Mouse (Mus musculus) midbrain, postnatal 0 days (tissue): Measurements from ENCODE around the gene Dpp7. TPM values are rescaled to one million over a fixed set of nuclear protein-coding genes. Genes with fewer than 3 reads are reported as not detected.

Experiments used
- ATAC-seq: fragments of 200-750 bp; cut with Nextera tagmentation; 2 replicates; pipeline ENCODE4 v1.8.0; 2017; ENCODE audit warnings: moderate number of reproducible peaks, mild to moderate bottlenecking, moderate TSS enrichment, moderate library complexity; ENCODE audit not compliant: low FRiP score
- DNase-seq: peaks from one replicate; pipeline ENCODE4 v3.0.0-alpha.2; 2015; ENCODE audit warnings: low spot score
- H3K27ac ChIP-seq: fragments of 300-500 bp; sonication (generic); 2 replicates; pipeline ENCODE4 v1.5.1; 2014; ENCODE audit warnings: low read depth, mild to moderate bottlenecking, low read length, mixed read lengths
- H3K27me3 ChIP-seq: fragments of 300-500 bp; sonication (generic); 2 replicates; pipeline ENCODE4 v1.6.1; 2014; ENCODE audit warnings: low read length, control low read depth, mixed read lengths; ENCODE audit not compliant: insufficient read depth
- H3K36me3 ChIP-seq: fragments of 300-500 bp; sonication (generic); 2 replicates; pipeline ENCODE4 v1.6.1; 2014; ENCODE audit warnings: low read length, control low read depth, mixed read lengths; ENCODE audit not compliant: insufficient read depth
- H3K4me1 ChIP-seq: fragments of 300-500 bp; sonication (generic); 2 replicates; pipeline ENCODE4 v1.6.1; 2014; ENCODE audit warnings: mild to moderate bottlenecking, control low read depth, antibody characterized with exemption, low read length, mixed read lengths; ENCODE audit not compliant: insufficient read depth
- H3K4me2 ChIP-seq: fragments of 300-500 bp; sonication (generic); 2 replicates; pipeline ENCODE4 v1.6.1; 2014; ENCODE audit warnings: low read depth, mild to moderate bottlenecking, low read length, mixed read lengths; ENCODE audit not compliant: poor library complexity, severe bottlenecking
- H3K4me3 ChIP-seq: fragments of 300-500 bp; sonication (generic); 2 replicates; pipeline ENCODE4 v1.5.1; 2014; ENCODE audit warnings: low read depth, mild to moderate bottlenecking, low read length, moderate library complexity
- H3K9ac ChIP-seq: fragments of 300-500 bp; sonication (generic); replicated peaks from 2 replicates; pipeline ENCODE4 v1.6.1; 2014; ENCODE audit warnings: mild to moderate bottlenecking, low read length, moderate library complexity, mixed read lengths; ENCODE audit not compliant: poor library complexity, severe bottlenecking
- H3K9me3 ChIP-seq: fragments of 300-500 bp; sonication (generic); 2 replicates; pipeline ENCODE4 v1.6.1; 2016; ENCODE audit warnings: low read length, control low read depth
- CTCF ChIP-seq: IDR thresholded peaks from 2 replicates; pipeline ENCODE4 v1.5.1; 2016; ENCODE audit warnings: antibody characterized with exemption, mild to moderate bottlenecking
- WGBS: fragments of 180-500 bp; shearing (Covaris S2); extraction: QIAGEN DNeasy Blood & Tissue Kit; methylation state at CpG from one replicate; pipeline ENCODE4 v1.1.7; 2014; 5-methylcytosine and 5-hydroxymethylcytosine counted together
- polyA plus RNA-seq: library from polyadenylated mRNA; unstranded; fragments of >200 nt; fragmentation: Nextera tagmentation; extraction: Ambion mirVana; gene quantifications from 2 replicates; pipeline ENCODE4 v1.2.1, GENCODE M21; 2015
- total RNA-seq: library from RNA; depleted of rRNA; stranded (reverse); fragments of >200 nt; gene quantifications from 2 replicates; pipeline ENCODE4 v1.2.3, GENCODE M21; 2014; rRNA removed

Gene Dpp7
- total RNA-seq (14.9 and 20.3 TPM in 2 replicates), polyA plus RNA-seq (22.7 and 26.2 TPM in 2 replicates)

DNA sequence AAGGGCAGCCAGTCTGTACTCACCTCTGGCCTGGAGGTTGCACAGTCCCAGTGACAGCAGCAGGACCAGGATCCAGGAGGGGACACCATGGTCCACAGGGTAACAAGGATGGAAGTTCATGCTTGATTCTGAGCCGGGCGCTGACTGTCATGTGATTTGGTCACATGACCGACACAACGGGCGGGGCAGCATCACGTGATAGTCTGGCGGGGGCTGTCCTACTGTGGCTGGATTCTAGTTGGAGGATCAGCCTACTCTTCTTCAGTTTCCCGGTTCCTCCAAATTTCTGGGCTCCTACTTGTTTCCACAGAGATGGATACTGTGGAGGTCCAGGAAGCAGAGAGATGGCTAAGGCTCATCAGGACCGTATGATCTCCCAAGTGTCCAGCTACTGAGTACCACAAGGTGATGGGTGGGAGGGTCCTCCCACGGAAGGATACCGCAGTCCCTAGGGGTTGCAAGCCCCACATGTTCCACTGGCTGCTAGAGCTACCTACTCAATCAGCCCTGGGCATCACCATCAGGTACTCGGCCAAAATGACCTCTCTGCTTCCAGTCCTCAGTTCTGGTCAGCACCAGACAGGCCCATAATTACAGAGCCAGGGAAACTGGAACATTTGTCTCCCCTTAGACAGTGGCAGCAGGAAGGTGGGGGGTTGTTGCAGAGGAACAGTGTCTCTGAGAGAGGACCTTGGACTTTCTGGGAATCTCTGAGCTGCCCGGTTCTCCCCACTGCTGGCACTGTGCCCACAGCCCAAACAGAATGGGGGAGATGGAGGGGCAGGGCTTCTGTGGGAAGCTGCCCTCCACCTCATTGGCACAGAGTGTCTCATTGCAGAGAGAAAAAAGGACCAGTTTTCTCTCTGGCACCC is at the start of gene Dpp7:
TSS of gene Dpp7 (minus strand) at position 152 of the 872 bp plus-strand sequence.
- TF ChIP-seq CTCF: no peak
- H3K9me3 ChIP-seq: no peaks in the 10 kb centered on the region
- H3K27me3 ChIP-seq: no peaks in the 10 kb centered on the region
- peaks cover 11% of the 10 kb centered on the region for H3K36me3 ChIP-seq
- 3% methylated on average over 13 of the region's 13 CpGs for WGBS
- peak within 1 kb of the TSS; percentile 92 for H3K4me2 ChIP-seq
- DNase-seq: peak; percentile 89
- no peak within 1 kb of the TSS for H3K27ac ChIP-seq
- peak within 1 kb of the TSS; percentile 62 for H3K9ac ChIP-seq
- H3K4me1 ChIP-seq: peaks cover 14% of the 10 kb centered on the region; the same call in 1 of the 2 replicates
- H3K4me3 ChIP-seq: peak within 1 kb of the TSS; percentile 46
- ATAC-seq: peak; percentile 79

DNA sequence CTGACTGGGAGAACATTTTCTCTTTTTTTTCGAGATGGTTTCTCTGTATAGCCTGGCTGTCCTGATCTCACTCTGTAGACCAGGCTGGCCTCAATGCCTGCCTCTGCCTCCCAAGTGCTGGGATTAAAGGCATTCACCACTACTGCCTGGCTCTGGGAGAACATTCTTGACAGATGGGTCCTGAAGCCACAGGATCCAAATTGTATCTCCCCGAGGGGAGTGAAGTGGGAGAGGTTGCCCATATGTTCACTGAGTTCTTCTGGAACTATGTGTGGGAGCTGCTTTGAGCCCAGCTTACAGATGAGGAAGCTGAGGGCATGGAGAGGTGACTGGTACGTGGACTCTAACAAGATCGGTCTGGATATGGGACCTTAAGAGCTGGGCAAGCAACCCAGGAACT is 47.8 kb upstream of the Dpp7 start:
- Histone ChIP-seq H3K9ac (peak overlapping the region; percentile 100), H3K27me3 (peaks cover 3% of the 10 kb centered on the region; the same call in 1 of the 2 replicates), H3K9me3 (no peaks in the 10 kb centered on the region), H3K27ac (peak overlapping the region; percentile 92; the same call in 1 of the 2 replicates), H3K36me3 (peaks cover 16% of the 10 kb centered on the region), H3K4me3 (peak overlapping the region; percentile 99), H3K4me1 (peaks cover 12% of the 10 kb centered on the region), H3K4me2 (peak overlapping the region; percentile 63)
- ATAC-seq: no peak
- no peak for TF ChIP-seq CTCF
- no peak for DNase-seq
- 85% methylated on average over 4 of the region's 4 CpGs for WGBS

DNA sequence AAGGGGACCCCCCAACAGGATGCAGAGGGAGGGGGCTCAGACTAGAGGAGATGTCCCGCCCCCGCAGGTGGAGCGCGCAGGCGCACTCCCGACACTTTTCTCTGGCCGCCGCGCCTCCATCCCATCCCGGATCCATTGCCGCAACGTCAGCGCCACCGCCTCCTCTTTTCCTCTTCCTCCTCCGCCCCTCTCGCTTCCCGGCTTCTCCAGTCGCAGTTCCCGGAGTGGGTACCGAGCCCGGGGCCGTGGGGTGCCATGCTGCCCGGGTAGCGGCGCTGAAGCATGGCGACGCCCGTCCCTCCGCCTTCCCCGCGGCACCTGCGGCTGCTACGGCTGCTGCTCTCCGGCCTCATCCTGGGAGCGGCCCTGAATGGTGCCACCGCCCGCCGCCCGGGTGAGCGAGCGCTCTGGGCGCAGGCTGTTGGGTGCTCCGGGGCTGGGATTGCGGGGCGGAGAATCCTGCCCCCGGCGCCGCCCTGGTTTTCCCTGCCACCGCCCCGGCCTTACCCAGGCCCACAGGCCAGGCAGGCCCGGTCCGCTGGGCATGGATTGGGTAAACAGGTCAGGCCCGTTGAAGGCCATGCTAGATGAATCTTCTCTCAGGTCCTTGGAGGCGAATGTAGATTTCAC is 46.9 kb upstream of the Dpp7 start:
- peaks cover 11% of the 10 kb centered on the region; the same call in 1 of the 2 replicates for H3K27me3 ChIP-seq
- no peaks in the 10 kb centered on the region for H3K9me3 ChIP-seq
- TF ChIP-seq CTCF: no peak
- 1% methylated on average over 44 of the region's 54 CpGs for WGBS
- H3K36me3 ChIP-seq: peaks cover 11% of the 10 kb centered on the region
- peak overlapping the region; percentile 100 for H3K9ac ChIP-seq
- peaks cover 12% of the 10 kb centered on the region for H3K4me1 ChIP-seq
- peak; percentile 93 for DNase-seq
- peak; percentile 84 for ATAC-seq
- H3K4me3 ChIP-seq: peak overlapping the region; percentile 99
- H3K27ac ChIP-seq: peak overlapping the region; percentile 92
- peak overlapping the region; percentile 63 for H3K4me2 ChIP-seq

DNA sequence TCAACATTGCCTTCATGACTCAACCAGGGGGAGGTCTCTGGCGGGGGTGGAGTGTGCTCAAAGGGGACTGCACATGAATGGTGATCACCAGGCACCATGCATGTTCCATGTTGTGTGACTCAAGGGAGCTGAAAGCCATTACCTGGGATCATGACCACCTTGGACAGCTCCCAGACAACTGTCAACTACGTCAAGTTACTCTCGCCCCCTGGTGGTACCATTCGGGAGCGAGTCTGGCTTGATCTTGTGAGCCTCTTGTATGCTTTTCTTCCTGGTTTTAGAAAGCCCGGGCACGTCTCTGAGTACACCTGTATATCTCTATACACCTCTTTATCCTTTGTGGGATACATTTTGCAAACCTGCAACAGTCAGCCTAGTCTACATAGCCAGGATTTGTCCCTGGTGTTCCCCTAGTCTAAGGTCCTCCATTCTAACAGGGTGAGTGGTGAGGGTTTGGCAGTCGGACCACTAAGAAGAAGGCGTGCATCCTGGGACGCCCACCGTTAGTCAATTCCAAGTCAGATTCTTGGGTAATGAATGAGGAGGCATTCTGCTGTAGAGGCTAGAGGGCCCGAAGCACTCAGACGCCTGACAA is 46.3 kb upstream of the Dpp7 start:
- Histone ChIP-seq H3K27me3 (peaks cover 16% of the 10 kb centered on the region), H3K4me1 (peaks cover 12% of the 10 kb centered on the region), H3K36me3 (peaks cover 5% of the 10 kb centered on the region), H3K27ac (peak overlapping the region; percentile 92), H3K9me3 (no peaks in the 10 kb centered on the region), H3K4me2 (peak overlapping the region; percentile 63), H3K4me3 (peak overlapping the region; percentile 99), H3K9ac (peak overlapping the region; percentile 100)
- peak; percentile 61 for ATAC-seq
- DNase-seq: peak; percentile 89
- WGBS: 0% methylated on average over 13 of the region's 13 CpGs
- peak; percentile 84 for TF ChIP-seq CTCF

DNA sequence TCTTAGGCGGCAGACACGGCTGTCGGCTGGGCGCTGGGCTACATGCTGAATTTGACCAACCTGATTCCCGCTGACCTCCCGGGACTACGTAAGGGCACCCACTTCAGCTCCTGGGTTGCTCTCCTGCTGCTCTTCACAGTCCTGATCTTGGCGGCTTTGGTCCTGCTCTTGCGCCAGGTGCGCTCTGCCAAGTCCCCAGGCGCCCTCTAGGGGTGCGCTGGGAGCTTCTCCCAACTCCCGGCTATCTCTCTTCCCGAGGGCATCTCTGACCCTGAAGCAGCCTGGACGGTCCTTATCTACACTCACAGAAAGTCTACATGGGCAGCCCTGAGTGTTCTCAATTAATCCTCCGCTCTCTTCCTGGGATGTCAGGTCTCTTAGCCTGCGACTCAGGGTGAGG is 44.6 kb upstream of the Dpp7 start:
- H3K4me2 ChIP-seq: peak overlapping the region; percentile 56
- H3K9me3 ChIP-seq: no peaks in the 10 kb centered on the region
- no peak overlapping the region for H3K9ac ChIP-seq
- DNase-seq: peak; percentile 68
- no peaks in the 10 kb centered on the region for H3K36me3 ChIP-seq
- peaks cover 18% of the 10 kb centered on the region for H3K4me1 ChIP-seq
- WGBS: 2% methylated on average over 17 of the region's 17 CpGs
- H3K27me3 ChIP-seq: peaks cover 29% of the 10 kb centered on the region
- peak overlapping the region; percentile 26 for H3K4me3 ChIP-seq
- ATAC-seq: no peak
- H3K27ac ChIP-seq: no peak overlapping the region
- TF ChIP-seq CTCF: peak; percentile 78
